Mouse (Mus musculus) spleen, adult 2 months (tissue): ENCODE measurements around the gene Gm28038.

ENCODE experiments used
- CTCF ChIP-seq: fragments of 200-500 bp; IDR thresholded peaks from 2 replicates; pipeline ENCODE4 v1.5.1; 2011; ENCODE audit warnings: mild to moderate bottlenecking, inconsistent platforms; ENCODE audit not compliant: insufficient read depth, insufficient read length, insufficient replicate concordance; ENCODE audit errors: extremely low read depth
- POLR2A ChIP-seq: fragments of 200-500 bp; IDR thresholded peaks from 2 replicates; pipeline ENCODE4 v1.6.1; 2011; ENCODE audit warnings: low read depth, low read length, inconsistent platforms

DNA sequence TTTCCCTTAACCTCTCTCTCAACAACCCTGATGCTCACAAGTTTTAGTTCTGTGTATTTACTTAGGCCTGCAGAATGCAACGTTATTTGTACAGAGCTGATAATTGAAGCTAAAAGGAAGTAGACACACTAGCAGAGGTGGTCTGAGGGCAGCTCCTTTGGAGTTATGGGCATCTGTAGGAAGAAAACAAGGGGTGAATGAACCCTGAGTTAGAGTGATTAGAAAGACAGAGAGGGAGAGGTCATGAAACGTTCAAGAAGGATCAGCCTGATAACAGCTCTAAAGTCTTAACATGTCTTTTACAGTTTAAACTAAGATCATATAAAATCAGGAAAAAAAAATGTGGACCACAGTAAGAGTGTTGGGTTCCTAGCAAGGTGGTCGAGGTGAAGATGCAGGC lies 28.5 kb downstream of the Gm28038 start:
- no peak for TF ChIP-seq CTCF
- no peak for TF ChIP-seq POLR2A
